Mouse (Mus musculus) embryo, embryonic 9.5 days (tissue): ENCODE results near the gene Gm9747.
A peak's percentile ranks its signal among the peaks of the same experiment; 100 is the strongest.

Experiments used
- DNase-seq: peaks from one replicate; pipeline ENCODE4 v3.0.0-alpha.2; 2017; ENCODE audit errors: extremely low spot score

The Gm9747 gene

GRCm38 (mm10) chr1:82232812-82233211 is at the start of gene Gm9747:
Gene Gm9747 (plus strand): TSS chr1:82233112.
- DNase-seq: no peak

GRCm38 (mm10) chr1:82183913-82184442 is 48.9 kb upstream of the Gm9747 start:
- DNase-seq: no peak

- DNase-seq: no peak
These were observed 44.2 kb upstream of the Gm9747 start for GRCm38 (mm10) chr1:82188549-82189231.

- DNase-seq: no peak
These were observed 43.4 kb upstream of the Gm9747 start for GRCm38 (mm10) chr1:82189516-82189915.

- no peak for DNase-seq
These were observed 41.3 kb upstream of the Gm9747 start for GRCm38 (mm10) chr1:82191579-82191978.

- no peak for DNase-seq
These were observed 33.0 kb upstream of the Gm9747 start for GRCm38 (mm10) chr1:82199918-82200317.

- DNase-seq: no peak
These were observed 32.3 kb upstream of the Gm9747 start for GRCm38 (mm10) chr1:82200636-82201035.

GRCm38 (mm10) chr1:82207511-82207910 is 25.4 kb upstream of the Gm9747 start:
- no peak for DNase-seq

GRCm38 (mm10) chr1:82220673-82221396 is 12.1 kb upstream of the Gm9747 start:
- no peak for DNase-seq

- DNase-seq: no peak
These were observed 11.4 kb upstream of the Gm9747 start for GRCm38 (mm10) chr1:82221462-82221861.

- DNase-seq: no peak
These were observed 9.7 kb upstream of the Gm9747 start for GRCm38 (mm10) chr1:82223042-82223795.

- DNase-seq: no peak
These were observed 4.1 kb upstream of the Gm9747 start for GRCm38 (mm10) chr1:82228841-82229240.

GRCm38 (mm10) chr1:82234616-82235015 is 1.7 kb downstream of the Gm9747 start:
- DNase-seq: no peak

- no peak for DNase-seq
These were observed 2.7 kb downstream of the Gm9747 start for GRCm38 (mm10) chr1:82235455-82236104.

- DNase-seq: no peak
These were observed 5.3 kb downstream of the Gm9747 start for GRCm38 (mm10) chr1:82238245-82238644.

GRCm38 (mm10) chr1:82239409-82240201 is 6.7 kb downstream of the Gm9747 start:
- DNase-seq: no peak

GRCm38 (mm10) chr1:82243260-82243825 is 10.4 kb downstream of the Gm9747 start:
- no peak for DNase-seq

- no peak for DNase-seq
These were observed 12.1 kb downstream of the Gm9747 start for GRCm38 (mm10) chr1:82245002-82245401.

GRCm38 (mm10) chr1:82247221-82247951 is 14.5 kb downstream of the Gm9747 start:
- peak; percentile 17 for DNase-seq
